Mouse (Mus musculus) thymus, adult 18-20 months (tissue): ENCODE measurements around the gene Rims4.

ENCODE experiments used
- DNase-seq, 2 experiments: peaks; one replicate each; pipeline ENCODE4 v3.0.0; 2022; ENCODE audit warnings: mixed read lengths in 2 of 2

The Rims4 gene

GRCm38 (mm10) chr2:163865311-163865710 lies 53.2 kb downstream of the Rims4 start:
- DNase-seq = no peak

- DNase-seq = no peak
Observed at GRCm38 (mm10) chr2:163858254-163858947, 60.1 kb downstream of the Rims4 start.

DNA sequence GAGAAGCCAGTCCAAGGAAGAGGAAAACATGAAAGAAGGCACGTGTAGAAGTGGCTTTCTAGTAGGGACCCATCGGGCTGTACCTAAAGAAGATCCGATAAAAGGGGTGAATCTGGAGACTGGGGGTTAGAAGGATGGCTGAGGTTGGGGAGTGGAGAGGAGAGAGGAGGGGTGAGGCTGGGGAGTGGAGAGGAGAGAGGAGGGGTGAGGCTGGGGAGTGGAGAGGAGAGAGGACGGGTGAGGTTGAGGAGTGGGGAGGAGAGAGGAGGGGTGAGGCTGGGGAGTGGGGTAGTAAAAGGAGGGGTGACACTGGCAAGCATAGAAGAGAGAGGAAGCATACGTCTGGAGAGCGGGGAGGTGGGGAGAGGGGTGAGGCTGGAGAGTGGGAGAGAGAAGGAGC lies 61.2 kb downstream of the Rims4 start:
- no peak for DNase-seq

DNA sequence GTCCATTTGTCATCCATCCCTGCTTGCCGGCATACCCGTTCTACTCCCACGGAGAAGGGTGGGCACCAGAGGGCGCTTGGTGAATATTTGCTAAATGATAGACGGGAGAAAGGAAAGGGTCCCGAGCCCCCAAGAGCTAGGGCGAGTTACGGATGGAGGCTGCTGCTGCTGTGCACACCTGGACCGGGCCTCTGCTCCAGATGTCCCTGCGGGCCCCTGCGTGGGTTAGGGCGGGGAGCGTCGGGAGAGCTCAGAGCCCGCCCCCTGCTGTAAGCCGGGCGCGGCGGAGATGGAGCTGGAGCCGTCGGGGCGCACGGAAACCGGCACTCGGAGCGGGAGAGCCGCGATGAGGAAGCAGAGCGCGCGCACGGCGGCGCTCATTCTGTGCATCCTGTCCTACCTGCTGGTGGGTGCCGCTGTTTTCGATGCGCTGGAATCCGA lies 65.0 kb downstream of the Rims4 start, which contains the start of gene Kcnk15:
TSS of gene Kcnk15 (plus strand) at position 191 of the 441 bp plus-strand sequence.
- no peak for DNase-seq

- no peak for DNase-seq
Observed at GRCm38 (mm10) chr2:163842043-163842442, 76.4 kb downstream of the Rims4 start.

- no peak for DNase-seq
Observed at GRCm38 (mm10) chr2:163839519-163839918, 79.0 kb downstream of the Rims4 start.

DNA sequence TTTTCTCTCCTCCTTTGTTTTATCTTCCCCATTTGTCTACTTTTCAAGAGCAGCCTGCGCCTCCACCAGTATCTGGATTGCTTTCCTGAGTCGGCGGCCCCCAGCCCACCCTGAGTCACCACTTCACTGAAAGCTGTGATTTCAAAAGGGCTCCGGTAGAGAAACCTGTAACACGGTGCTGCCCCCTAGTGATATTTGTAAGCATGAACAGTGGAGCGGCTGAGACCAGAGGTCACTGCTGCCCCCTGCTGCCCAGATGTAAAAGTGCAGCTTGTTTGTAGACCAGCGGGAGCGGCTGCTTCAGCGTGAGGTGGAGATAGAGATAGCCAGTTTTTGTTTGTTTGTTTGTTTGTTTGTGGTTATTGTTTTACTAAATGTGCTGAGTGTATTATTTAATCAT lies 80.4 kb downstream of the Rims4 start:
- DNase-seq = peak; percentile 38 to 43

GRCm38 (mm10) chr2:163831163-163831562 lies 87.3 kb downstream of the Rims4 start:
- no peak for DNase-seq

GRCm38 (mm10) chr2:163826494-163826893 lies 92.0 kb downstream of the Rims4 start:
- no peak for DNase-seq

GRCm38 (mm10) chr2:163825861-163826260 lies 92.6 kb downstream of the Rims4 start:
- no peak for DNase-seq

GRCm38 (mm10) chr2:163823771-163824170 lies 94.7 kb downstream of the Rims4 start:
- no peak for DNase-seq

- no peak for DNase-seq
Observed at GRCm38 (mm10) chr2:163823248-163823647, 95.2 kb downstream of the Rims4 start.

- DNase-seq = no peak
Observed at GRCm38 (mm10) chr2:163820607-163821006, 97.9 kb downstream of the Rims4 start, which contains the start of gene Ccn5. Gene Ccn5, plus strand, starts transcription at chr2:163820861.

GRCm38 (mm10) chr2:163814739-163815465 lies 103.6 kb downstream of the Rims4 start:
- no peak for DNase-seq

- no peak for DNase-seq
Observed at GRCm38 (mm10) chr2:163813077-163813476, 105.4 kb downstream of the Rims4 start.
